Mouse (Mus musculus): ENCODE measurements around the gene Tox4. TPM values are rescaled to one million over a fixed set of nuclear protein-coding genes. Genes with fewer than 3 reads are reported as not detected.

Tox4 gene
- total RNA-seq, 2 experiments from 2014 or later, result 41.7 to 52.8 TPM

DNA sequence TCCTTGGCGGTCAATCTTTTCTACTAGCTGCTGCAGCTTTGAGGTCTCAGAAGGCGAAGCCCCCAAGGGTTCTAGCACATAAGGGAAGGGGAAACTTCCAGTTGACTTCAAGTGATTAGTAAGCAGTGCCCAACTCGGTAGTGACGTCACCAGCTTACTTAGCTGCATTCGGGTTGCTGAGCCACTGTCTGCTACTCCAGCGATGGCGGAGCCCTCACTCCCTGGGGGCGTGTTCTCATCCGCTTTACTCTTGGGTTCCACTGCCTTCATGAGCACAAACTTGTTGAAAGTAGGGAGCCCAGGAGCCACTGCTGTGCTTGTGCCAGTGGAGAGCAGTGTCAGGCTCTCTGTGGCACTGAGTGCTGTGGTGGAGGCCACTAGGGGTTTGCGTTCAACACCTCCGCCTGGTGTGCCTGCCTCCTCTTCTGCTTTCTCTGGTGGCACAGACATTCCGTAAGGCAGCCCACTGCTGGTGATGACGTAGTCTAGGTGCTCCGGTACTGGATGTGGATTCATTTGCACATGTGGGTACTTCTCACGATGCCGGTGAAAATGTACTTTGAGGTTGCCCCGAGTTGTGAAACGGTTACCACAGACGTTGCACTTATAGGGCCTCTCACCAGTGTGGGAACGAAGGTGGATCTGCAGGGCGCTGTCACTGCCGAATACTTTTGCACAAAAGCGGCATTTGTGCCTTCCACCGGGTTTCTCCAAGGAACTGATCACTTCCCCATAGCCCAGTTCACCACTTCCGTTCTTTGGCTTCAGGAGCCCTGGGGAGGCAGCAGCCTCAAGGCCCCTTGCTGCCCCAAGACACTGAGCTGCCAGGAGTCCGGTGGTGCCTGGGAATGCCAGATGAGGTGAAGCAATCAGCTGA, 35.2 kb downstream of the Tox4 start:
- no peak for DNase-seq

- no peak for DNase-seq
Measured at GRCm38 (mm10) chr14:52314808-52315150, 35.8 kb downstream of the Tox4 start.

GRCm38 (mm10) chr14:52315283-52315780, 36.4 kb downstream of the Tox4 start:
- no peak for DNase-seq

DNA sequence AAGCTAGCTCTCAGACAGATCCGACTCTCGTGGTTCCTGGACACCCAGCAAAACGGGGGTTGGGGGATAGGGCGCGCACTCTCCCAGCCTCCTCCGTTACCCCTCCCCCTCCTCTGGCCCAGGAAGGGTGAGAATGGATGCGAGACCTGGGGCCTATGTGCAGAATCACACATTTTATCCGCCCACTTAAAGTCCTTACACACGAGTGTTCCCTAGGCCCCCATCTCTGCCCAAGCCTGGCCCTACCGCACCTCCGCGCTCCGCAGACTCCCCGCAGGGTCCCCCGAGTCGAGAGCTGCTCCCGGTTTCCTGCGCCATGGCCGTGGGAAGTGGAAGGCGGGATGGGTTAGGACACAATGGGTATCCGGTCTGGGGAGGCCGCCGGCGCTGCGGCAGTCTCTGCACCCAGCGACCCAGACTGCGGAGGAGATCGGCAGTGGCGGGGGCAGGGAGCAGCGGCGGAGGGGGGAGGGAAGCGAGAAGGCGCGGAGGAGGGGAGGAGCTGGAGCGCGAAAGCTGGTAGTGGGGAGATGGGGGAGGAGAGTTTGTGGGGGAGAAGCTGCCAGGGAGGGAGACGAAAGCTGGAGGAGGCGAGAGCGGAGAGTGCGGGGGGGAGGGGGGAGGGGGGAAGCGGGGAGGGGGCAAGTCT, 37.0 kb downstream of the Tox4 start:
- DNase-seq, result peak; percentile 77

DNA sequence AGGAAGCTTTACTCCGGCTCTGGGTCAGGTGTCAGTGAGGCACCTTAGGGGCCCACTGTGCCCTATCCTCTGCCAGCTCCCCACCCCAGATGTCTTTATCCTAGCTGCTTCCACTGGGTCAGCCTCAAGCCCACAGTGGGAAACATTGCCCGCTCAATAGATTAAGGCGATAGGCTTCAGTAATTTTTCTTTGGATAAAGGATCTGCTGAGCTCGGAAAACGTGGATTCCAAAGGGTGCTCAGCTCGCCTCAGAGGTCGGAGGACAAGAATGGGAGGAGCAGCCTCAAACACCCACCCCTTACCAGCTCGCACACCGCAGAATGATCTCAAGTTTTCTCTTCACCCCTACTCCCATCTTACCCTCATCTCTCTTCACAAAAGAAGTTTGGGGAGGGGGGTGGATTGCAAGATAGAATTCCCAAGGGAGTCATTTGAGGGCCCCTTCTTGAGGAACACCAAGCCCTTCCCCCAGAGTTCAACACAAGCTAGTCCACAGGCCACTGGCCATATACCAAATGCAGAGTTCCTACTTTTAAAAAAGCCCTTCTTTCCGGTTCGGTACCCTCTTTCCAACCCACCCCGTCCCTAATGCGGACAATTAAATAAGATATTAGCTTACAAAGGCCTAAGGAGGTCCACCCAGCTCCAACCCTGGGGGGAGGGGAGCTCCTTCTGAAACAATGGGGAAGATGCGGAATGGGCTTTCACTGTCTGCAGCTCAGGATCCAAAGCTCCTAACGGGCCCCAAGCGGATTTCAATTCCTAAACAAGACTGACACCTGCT, 37.7 kb downstream of the Tox4 start:
- DNase-seq, result no peak

- no peak for DNase-seq
Measured at GRCm38 (mm10) chr14:52319361-52319760, 40.4 kb downstream of the Tox4 start.

GRCm38 (mm10) chr14:52325890-52326289, 46.9 kb downstream of the Tox4 start:
- DNase-seq, result no peak

GRCm38 (mm10) chr14:52327375-52327901, 48.5 kb downstream of the Tox4 start:
- DNase-seq, result no peak

DNA sequence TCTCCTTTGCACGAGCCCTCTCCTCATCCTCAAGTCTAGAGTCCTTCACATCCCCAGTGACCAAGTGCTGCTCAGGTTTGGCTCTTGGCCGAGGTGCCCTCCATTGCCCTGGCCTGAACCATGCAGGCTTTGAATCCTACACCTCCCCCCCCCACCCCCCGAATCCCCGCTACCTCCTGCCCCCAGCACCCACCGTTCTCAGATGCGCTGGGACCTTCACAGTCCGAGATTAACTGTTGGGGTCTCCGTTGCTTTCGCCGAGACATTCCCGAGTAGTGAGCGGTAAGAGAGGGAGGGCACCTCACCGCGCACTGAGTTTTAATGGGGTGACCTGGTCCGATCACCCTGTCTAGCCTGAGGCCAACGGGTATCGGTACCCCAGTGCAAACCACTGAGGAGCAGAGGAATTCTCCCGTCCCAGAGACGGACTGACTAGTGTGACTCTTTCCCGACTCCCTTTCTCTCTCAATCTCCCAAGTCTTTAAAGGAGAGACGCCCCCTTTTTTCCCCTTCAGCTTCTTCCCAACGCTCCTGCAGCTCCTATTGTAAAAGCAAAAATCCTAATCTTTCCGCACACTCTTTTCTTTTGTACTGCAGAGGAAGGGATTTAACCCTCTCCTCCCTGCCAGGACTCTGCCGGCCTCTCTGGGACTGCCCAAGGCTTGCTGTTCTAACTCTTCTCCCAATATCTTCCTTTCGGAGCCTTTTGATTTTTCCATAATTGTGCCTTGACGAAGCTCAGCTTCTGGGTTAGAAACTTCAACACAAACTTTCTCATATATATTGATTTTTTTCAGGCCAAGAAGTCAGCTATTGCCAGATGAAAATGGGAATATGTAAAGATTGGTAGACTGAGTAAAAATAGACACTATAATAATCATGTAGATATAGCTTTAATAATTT, 49.2 kb downstream of the Tox4 start, which contains the start of gene Sall2:
TSS of gene Sall2 (minus strand) at position 853 of the 903 bp plus-strand sequence.
- DNase-seq, result no peak

GRCm38 (mm10) chr14:52331069-52331750, 52.3 kb downstream of the Tox4 start:
- DNase-seq, result no peak

DNA sequence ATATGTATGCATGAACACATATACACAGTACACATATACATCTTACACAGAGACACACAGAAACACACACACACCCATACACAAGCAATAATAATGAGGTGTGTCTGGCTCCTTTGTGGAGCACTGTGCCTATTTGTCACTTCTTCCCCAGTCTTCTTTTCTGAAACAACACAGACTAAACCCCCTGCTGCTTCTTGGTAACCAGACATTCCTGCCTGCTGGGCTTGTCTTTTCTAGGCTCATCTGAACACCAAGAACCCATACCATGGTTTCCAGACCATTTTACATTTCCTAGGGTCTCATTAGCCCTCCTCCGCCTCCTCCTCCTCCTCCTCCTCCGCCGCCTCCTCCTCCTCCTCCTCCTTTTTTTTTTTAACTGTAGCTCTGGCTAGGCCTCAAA, 53.2 kb downstream of the Tox4 start:
- no peak for DNase-seq

GRCm38 (mm10) chr14:52338751-52339511, 60.0 kb downstream of the Tox4 start:
- peak; percentile 73 for DNase-seq

DNA sequence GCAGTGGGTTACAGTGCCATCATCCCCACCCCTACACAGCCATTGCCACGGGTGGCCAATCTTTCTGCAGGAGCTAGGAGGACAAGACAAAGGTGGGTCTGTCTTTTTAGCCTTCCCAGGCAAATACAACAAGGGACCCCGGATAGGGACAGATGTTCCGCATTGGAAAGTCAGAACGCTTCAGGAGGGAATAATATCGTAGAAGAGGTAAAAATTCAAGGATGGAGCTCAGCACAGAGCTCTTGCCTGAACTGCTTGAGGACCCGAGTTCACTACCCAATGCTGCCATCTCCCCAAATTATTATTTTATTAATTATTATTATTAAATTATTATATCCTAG, 60.5 kb downstream of the Tox4 start:
- no peak for DNase-seq

Other genes with a start within 250 kb of the Tox4 start
- not detected for gene Olfr221, start 236.7 kb upstream of the Tox4 start, total RNA-seq (2021)
- 100 to 1,000 TPM; 186 TPM for gene Hnrnpc, start 175.1 kb upstream of the Tox4 start, total RNA-seq (2021)
- gene Rpgrip1, start 168.4 kb upstream of the Tox4 start, total RNA-seq (2021), result 1 to 10 TPM in 1 of 2 experiments, under 1 TPM in 1; 0.42 to 1.3 TPM
- 10 to 100 TPM; 53.1 to 54.0 TPM for gene Supt16, start 81.7 kb upstream of the Tox4 start, total RNA-seq (2021)
- gene Chd8, start 21.4 kb upstream of the Tox4 start, total RNA-seq (2021), result 100 to 1,000 TPM in 1 of 2 experiments, 10 to 100 TPM in 1; 71.0 to 103 TPM
- 10 to 100 TPM; 26.2 to 29.0 TPM for gene Rab2b, start 399 bp downstream of the Tox4 start, total RNA-seq (2021)
- gene Mettl3, start 26.0 kb downstream of the Tox4 start, total RNA-seq (2021), result 10 to 100 TPM; 25.4 to 32.0 TPM
- 10 to 100 TPM in 1 of 2 experiments, 1 to 10 TPM in 1; 7.2 to 10.1 TPM for gene Sall2, start 49.6 kb downstream of the Tox4 start, total RNA-seq (2021)
- gene Olfr1513, start 77.3 kb downstream of the Tox4 start, total RNA-seq (2021), result not detected
- not detected for gene Olfr1512, start 100.0 kb downstream of the Tox4 start, total RNA-seq (2021)
- gene Olfr1511, start 118.2 kb downstream of the Tox4 start, total RNA-seq (2021), result not detected
- not detected for gene Olfr1510, start 135.2 kb downstream of the Tox4 start, total RNA-seq (2021)
- gene Olfr1509, start 163.8 kb downstream of the Tox4 start, total RNA-seq (2021), result not detected
- not detected for gene Olfr1508, start 188.3 kb downstream of the Tox4 start, total RNA-seq (2021)
- not detected for gene Olfr1507, start 216.6 kb downstream of the Tox4 start, total RNA-seq (2021)

Measured in adrenal gland, postnatal 10 days (tissue).